Mouse (Mus musculus): ENCODE results near the gene Slc25a11.

Gene Slc25a11

GRCm38 (mm10) chr11:70667271-70668150 lies 20.2 kb upstream of the Slc25a11 start:
- DNase-seq = no peak

- DNase-seq = no peak
Measured at GRCm38 (mm10) chr11:70666687-70667086, 19.4 kb upstream of the Slc25a11 start.

GRCm38 (mm10) chr11:70664741-70665140 lies 17.5 kb upstream of the Slc25a11 start:
- no peak for DNase-seq

GRCm38 (mm10) chr11:70663957-70664356 lies 16.7 kb upstream of the Slc25a11 start:
- DNase-seq = no peak

- no peak for DNase-seq
Measured at GRCm38 (mm10) chr11:70663101-70663500, 15.8 kb upstream of the Slc25a11 start.

GRCm38 (mm10) chr11:70660571-70660970 lies 13.3 kb upstream of the Slc25a11 start:
- DNase-seq = no peak

- no peak for DNase-seq
Measured at GRCm38 (mm10) chr11:70658942-70659341, 11.7 kb upstream of the Slc25a11 start.

GRCm38 (mm10) chr11:70658521-70658920 lies 11.2 kb upstream of the Slc25a11 start:
- DNase-seq = no peak

- no peak for DNase-seq
Measured at GRCm38 (mm10) chr11:70657991-70658390, 10.7 kb upstream of the Slc25a11 start.

GRCm38 (mm10) chr11:70657573-70657972 lies 10.3 kb upstream of the Slc25a11 start:
- no peak for DNase-seq

- no peak for DNase-seq
Measured at GRCm38 (mm10) chr11:70656964-70657363, 9.7 kb upstream of the Slc25a11 start, which contains the start of gene Eno3. Eno3 (plus strand) TSS chr11:70657202.

GRCm38 (mm10) chr11:70656456-70656927 lies 9.2 kb upstream of the Slc25a11 start:
- no peak for DNase-seq

GRCm38 (mm10) chr11:70655571-70656455 lies 8.5 kb upstream of the Slc25a11 start:
- DNase-seq = no peak

GRCm38 (mm10) chr11:70654923-70655570 lies 7.8 kb upstream of the Slc25a11 start:
- peak; percentile 83 for DNase-seq

GRCm38 (mm10) chr11:70654198-70654922 lies 7.1 kb upstream of the Slc25a11 start, which contains the start of gene Pfn1:
Pfn1 (minus strand) TSS chr11:70654644.
- DNase-seq = peak; percentile 77

- peak; percentile 64 for DNase-seq
Measured at GRCm38 (mm10) chr11:70653345-70654197, 6.3 kb upstream of the Slc25a11 start.

GRCm38 (mm10) chr11:70652884-70653344 lies 5.6 kb upstream of the Slc25a11 start:
- DNase-seq = no peak

- no peak for DNase-seq
Measured at GRCm38 (mm10) chr11:70652029-70652883, 5.0 kb upstream of the Slc25a11 start.

GRCm38 (mm10) chr11:70651391-70651790 lies 4.1 kb upstream of the Slc25a11 start:
- no peak for DNase-seq

Measured in right cerebral cortex, postnatal 4 days (tissue).